Mouse (Mus musculus): ENCODE results near the gene Gfi1. TPM values are rescaled to one million over a fixed set of nuclear protein-coding genes. Genes with fewer than 3 reads are reported as not detected.

The Gfi1 gene
- polyA plus RNA-seq, 1 experiment from 2014 or later = not detected

GRCm38 (mm10) chr5:107754740-107755139, 28.9 kb upstream of the Gfi1 start:
- no peak overlapping the region for H3K9ac ChIP-seq (replicated peaks; ENCODE audit: low read length)
- DNase-seq (ENCODE audit: low spot score) (no peak), ATAC-seq (replicated peaks; ENCODE audit: insufficient number of reproducible peaks, low FRiP score, low TSS enrichment, low read depth) (no peak)
- no peaks in the 10 kb centered on the region for H3K4me1 ChIP-seq (ENCODE audit: control insufficient read depth, insufficient read depth, low read length)
- no peak overlapping the region for H3K27ac ChIP-seq (replicated peaks; ENCODE audit: low read depth, low read length)
- no peaks in the 10 kb centered on the region for H3K9me3 ChIP-seq (replicated peaks; ENCODE audit: control insufficient read depth, low read length)
- no peaks in the 10 kb centered on the region for H3K36me3 ChIP-seq (replicated peaks; ENCODE audit: control insufficient read depth, insufficient read depth, low read depth, low read length)
- H3K27me3 ChIP-seq (ENCODE audit: control insufficient read depth, insufficient read depth, low read length) = no peaks in the 10 kb centered on the region
- H3K4me3 ChIP-seq (ENCODE audit: low read depth, low read length) = no peak overlapping the region
- no peak overlapping the region for H3K4me2 ChIP-seq (ENCODE audit: low read depth, low read length)
- 98% methylated on average over 1 of the region's 1 CpGs for WGBS

- no peaks in the 10 kb centered on the region for H3K27me3 ChIP-seq (ENCODE audit: control insufficient read depth, insufficient read depth, low read length)
- no peak overlapping the region for H3K4me2 ChIP-seq (ENCODE audit: low read depth, low read length)
- no peak overlapping the region for H3K4me3 ChIP-seq (ENCODE audit: low read depth, low read length)
- WGBS = 95% methylated on average over 7 of the region's 7 CpGs
- no peak overlapping the region for H3K27ac ChIP-seq (replicated peaks; ENCODE audit: low read depth, low read length)
- H3K4me1 ChIP-seq (ENCODE audit: control insufficient read depth, insufficient read depth, low read length) = no peaks in the 10 kb centered on the region
- H3K9ac ChIP-seq (replicated peaks; ENCODE audit: low read length) = no peak overlapping the region
- no peaks in the 10 kb centered on the region for H3K9me3 ChIP-seq (replicated peaks; ENCODE audit: control insufficient read depth, low read length)
- no peaks in the 10 kb centered on the region for H3K36me3 ChIP-seq (replicated peaks; ENCODE audit: control insufficient read depth, insufficient read depth, low read depth, low read length)
- DNase-seq (ENCODE audit: low spot score) (no peak), ATAC-seq (replicated peaks; ENCODE audit: insufficient number of reproducible peaks, low FRiP score, low TSS enrichment, low read depth) (no peak)
Observed at GRCm38 (mm10) chr5:107753656-107754055, 27.8 kb upstream of the Gfi1 start.

GRCm38 (mm10) chr5:107749229-107749916, 23.5 kb upstream of the Gfi1 start:
- 73% methylated on average over 9 of the region's 9 CpGs for WGBS
- ATAC-seq (replicated peaks; ENCODE audit: insufficient number of reproducible peaks, low FRiP score, low TSS enrichment, low read depth) = no peak

DNA sequence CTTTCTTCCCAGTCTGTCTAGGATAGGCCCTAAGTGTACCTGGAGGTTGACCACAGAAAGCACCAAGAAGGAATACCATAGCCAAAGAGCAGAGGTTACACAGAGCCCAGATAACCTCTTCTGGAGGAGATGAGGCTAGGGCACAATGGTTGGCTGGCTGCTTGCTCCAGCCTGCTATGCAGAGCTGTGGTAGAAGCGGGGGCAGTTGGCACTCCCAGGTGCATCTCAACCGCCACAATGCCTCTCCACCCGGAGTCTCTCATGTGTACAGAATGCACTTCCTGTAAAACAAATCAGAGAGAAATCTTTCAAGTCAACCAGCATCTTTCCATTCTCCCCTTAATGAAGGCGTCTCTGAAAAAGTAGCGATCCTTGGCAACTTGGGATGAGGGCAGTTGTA, 13.2 kb upstream of the Gfi1 start:
- H3K4me1 ChIP-seq (ENCODE audit: control insufficient read depth, insufficient read depth, low read length) = no peaks in the 10 kb centered on the region
- H3K9me3 ChIP-seq (replicated peaks; ENCODE audit: control insufficient read depth, low read length) = no peaks in the 10 kb centered on the region
- no peaks in the 10 kb centered on the region for H3K36me3 ChIP-seq (replicated peaks; ENCODE audit: control insufficient read depth, insufficient read depth, low read depth, low read length)
- no peak for ATAC-seq (replicated peaks; ENCODE audit: insufficient number of reproducible peaks, low FRiP score, low TSS enrichment, low read depth)
- H3K4me3 ChIP-seq (ENCODE audit: low read depth, low read length) = no peak overlapping the region
- no peaks in the 10 kb centered on the region for H3K27me3 ChIP-seq (ENCODE audit: control insufficient read depth, insufficient read depth, low read length)
- no peak overlapping the region for H3K27ac ChIP-seq (replicated peaks; ENCODE audit: low read depth, low read length)
- no peak overlapping the region for H3K9ac ChIP-seq (replicated peaks; ENCODE audit: low read length)
- no peak for DNase-seq (ENCODE audit: low spot score)
- H3K4me2 ChIP-seq (ENCODE audit: low read depth, low read length) = no peak overlapping the region
- WGBS = 95% methylated on average over 5 of the region's 5 CpGs

More at GRCm38 (mm10) chr5:107749229-107749916, 23.5 kb upstream of the Gfi1 start:
- Histone ChIP-seq H3K27ac (replicated peaks; ENCODE audit: low read depth, low read length) (no peak overlapping the region), H3K9me3 (replicated peaks; ENCODE audit: control insufficient read depth, low read length) (no peaks in the 10 kb centered on the region), H3K4me3 (ENCODE audit: low read depth, low read length) (no peak overlapping the region), H3K36me3 (replicated peaks; ENCODE audit: control insufficient read depth, insufficient read depth, low read depth, low read length) (no peaks in the 10 kb centered on the region), H3K4me1 (ENCODE audit: control insufficient read depth, insufficient read depth, low read length) (no peaks in the 10 kb centered on the region), H3K9ac (replicated peaks; ENCODE audit: low read length) (no peak overlapping the region), H3K4me2 (ENCODE audit: low read depth, low read length) (no peak overlapping the region), H3K27me3 (ENCODE audit: control insufficient read depth, insufficient read depth, low read length) (no peaks in the 10 kb centered on the region)
- no peak for DNase-seq (ENCODE audit: low spot score)

DNA sequence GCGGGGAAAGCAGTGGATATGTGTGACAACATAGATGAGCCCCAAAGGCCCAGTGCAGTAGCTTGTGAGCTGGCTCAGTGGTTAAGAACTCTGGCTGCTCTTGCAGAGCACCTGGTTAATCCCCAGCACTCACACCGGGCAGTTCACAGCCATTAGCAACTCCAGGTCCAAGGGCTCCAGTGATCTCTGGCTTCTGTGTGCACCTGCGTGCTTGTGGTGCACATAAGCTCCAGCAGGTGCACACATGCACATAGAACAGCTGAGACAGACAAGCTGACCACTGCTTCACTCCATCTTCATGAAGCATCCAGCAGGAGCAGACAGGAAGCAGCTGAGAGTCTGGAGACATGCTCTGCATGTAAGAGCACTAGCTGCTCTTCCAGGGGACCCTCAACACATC, 12.5 kb upstream of the Gfi1 start:
- Histone ChIP-seq H3K9ac (replicated peaks; ENCODE audit: low read length) (no peak overlapping the region), H3K36me3 (replicated peaks; ENCODE audit: control insufficient read depth, insufficient read depth, low read depth, low read length) (no peaks in the 10 kb centered on the region)

GRCm38 (mm10) chr5:107736171-107736570, 10.3 kb upstream of the Gfi1 start:
- no peak for DNase-seq (ENCODE audit: low spot score)
- H3K27me3 ChIP-seq (ENCODE audit: control insufficient read depth, insufficient read depth, low read length) = no peaks in the 10 kb centered on the region
- 86% methylated on average over 5 of the region's 5 CpGs for WGBS

More for the DNA sequence above, 12.5 kb upstream of the Gfi1 start:
- no peaks in the 10 kb centered on the region for H3K4me1 ChIP-seq (ENCODE audit: control insufficient read depth, insufficient read depth, low read length)
- ATAC-seq (replicated peaks; ENCODE audit: insufficient number of reproducible peaks, low FRiP score, low TSS enrichment, low read depth) (no peak), DNase-seq (ENCODE audit: low spot score) (no peak)
- no peaks in the 10 kb centered on the region for H3K9me3 ChIP-seq (replicated peaks; ENCODE audit: control insufficient read depth, low read length)
- 86% methylated on average over 3 of the region's 3 CpGs for WGBS
- no peaks in the 10 kb centered on the region for H3K27me3 ChIP-seq (ENCODE audit: control insufficient read depth, insufficient read depth, low read length)
- H3K4me2 ChIP-seq (ENCODE audit: low read depth, low read length) = no peak overlapping the region
- H3K27ac ChIP-seq (replicated peaks; ENCODE audit: low read depth, low read length) = no peak overlapping the region
- no peak overlapping the region for H3K4me3 ChIP-seq (ENCODE audit: low read depth, low read length)

DNA sequence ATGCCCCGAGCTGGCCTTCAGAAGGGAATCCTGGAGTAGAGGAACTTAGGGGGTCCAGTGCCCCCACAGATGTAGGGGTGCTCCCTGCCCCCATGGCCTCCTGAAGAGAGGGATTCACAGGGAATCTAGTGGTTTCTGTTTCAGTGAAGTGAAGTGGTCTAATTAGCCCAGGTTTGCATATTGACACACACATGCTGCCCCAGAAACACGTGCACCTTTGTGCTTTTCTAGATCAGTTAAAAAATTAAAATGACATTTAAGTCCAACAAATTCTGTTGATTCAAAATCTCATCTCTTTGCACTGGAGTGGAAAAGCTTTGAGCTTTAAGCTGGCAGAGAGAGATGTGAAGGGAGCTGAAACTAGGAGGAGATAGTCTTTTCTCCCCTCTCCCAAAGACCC, 6.0 kb upstream of the Gfi1 start:
- Histone ChIP-seq H3K27me3 (ENCODE audit: control insufficient read depth, insufficient read depth, low read length) (peaks cover 16% of the 10 kb centered on the region), H3K9ac (replicated peaks; ENCODE audit: low read length) (no peak overlapping the region), H3K4me2 (ENCODE audit: low read depth, low read length) (no peak overlapping the region), H3K27ac (replicated peaks; ENCODE audit: low read depth, low read length) (no peak overlapping the region), H3K4me1 (ENCODE audit: control insufficient read depth, insufficient read depth, low read length) (peaks cover under 1% of the 10 kb centered on the region; the same call in 1 of the 2 replicates), H3K4me3 (ENCODE audit: low read depth, low read length) (no peak overlapping the region), H3K9me3 (replicated peaks; ENCODE audit: control insufficient read depth, low read length) (no peaks in the 10 kb centered on the region), H3K36me3 (replicated peaks; ENCODE audit: control insufficient read depth, insufficient read depth, low read depth, low read length) (no peaks in the 10 kb centered on the region)
- ATAC-seq (replicated peaks; ENCODE audit: insufficient number of reproducible peaks, low FRiP score, low TSS enrichment, low read depth) = no peak
- 25% methylated on average over 2 of the region's 2 CpGs for WGBS
- DNase-seq (ENCODE audit: low spot score) = no peak

More at GRCm38 (mm10) chr5:107736171-107736570, 10.3 kb upstream of the Gfi1 start:
- Histone ChIP-seq H3K9ac (replicated peaks; ENCODE audit: low read length) (no peak overlapping the region), H3K4me2 (ENCODE audit: low read depth, low read length) (no peak overlapping the region), H3K4me3 (ENCODE audit: low read depth, low read length) (no peak overlapping the region), H3K9me3 (replicated peaks; ENCODE audit: control insufficient read depth, low read length) (no peaks in the 10 kb centered on the region), H3K4me1 (ENCODE audit: control insufficient read depth, insufficient read depth, low read length) (no peaks in the 10 kb centered on the region), H3K36me3 (replicated peaks; ENCODE audit: control insufficient read depth, insufficient read depth, low read depth, low read length) (no peaks in the 10 kb centered on the region), H3K27ac (replicated peaks; ENCODE audit: low read depth, low read length) (no peak overlapping the region)
- no peak for ATAC-seq (replicated peaks; ENCODE audit: insufficient number of reproducible peaks, low FRiP score, low TSS enrichment, low read depth)

GRCm38 (mm10) chr5:107731408-107731807, 5.6 kb upstream of the Gfi1 start:
- Histone ChIP-seq H3K4me2 (ENCODE audit: low read depth, low read length) (no peak overlapping the region), H3K4me1 (ENCODE audit: control insufficient read depth, insufficient read depth, low read length) (peaks cover 4% of the 10 kb centered on the region; the same call in 1 of the 2 replicates), H3K27ac (replicated peaks; ENCODE audit: low read depth, low read length) (no peak overlapping the region), H3K9me3 (replicated peaks; ENCODE audit: control insufficient read depth, low read length) (no peaks in the 10 kb centered on the region), H3K9ac (replicated peaks; ENCODE audit: low read length) (no peak overlapping the region), H3K4me3 (ENCODE audit: low read depth, low read length) (no peak overlapping the region), H3K36me3 (replicated peaks; ENCODE audit: control insufficient read depth, insufficient read depth, low read depth, low read length) (no peaks in the 10 kb centered on the region), H3K27me3 (ENCODE audit: control insufficient read depth, insufficient read depth, low read length) (peaks cover 21% of the 10 kb centered on the region)
- DNase-seq (ENCODE audit: low spot score) (no peak), ATAC-seq (replicated peaks; ENCODE audit: insufficient number of reproducible peaks, low FRiP score, low TSS enrichment, low read depth) (no peak)
- 50% methylated on average over 3 of the region's 3 CpGs for WGBS

Measured in embryonic facial prominence, embryonic 11.5 days (tissue).